Mouse (Mus musculus) left cerebral cortex, adult 11 months (tissue): ENCODE data around the gene Gse1.

ENCODE experiments used
- DNase-seq: peaks from one replicate; pipeline ENCODE4 v3.0.0; 2022; ENCODE audit warnings: low spot score

Gene Gse1

GRCm38 (mm10) chr8:120620441-120620840 is 392.2 kb downstream of the Gse1 start:
- no peak for DNase-seq

DNA sequence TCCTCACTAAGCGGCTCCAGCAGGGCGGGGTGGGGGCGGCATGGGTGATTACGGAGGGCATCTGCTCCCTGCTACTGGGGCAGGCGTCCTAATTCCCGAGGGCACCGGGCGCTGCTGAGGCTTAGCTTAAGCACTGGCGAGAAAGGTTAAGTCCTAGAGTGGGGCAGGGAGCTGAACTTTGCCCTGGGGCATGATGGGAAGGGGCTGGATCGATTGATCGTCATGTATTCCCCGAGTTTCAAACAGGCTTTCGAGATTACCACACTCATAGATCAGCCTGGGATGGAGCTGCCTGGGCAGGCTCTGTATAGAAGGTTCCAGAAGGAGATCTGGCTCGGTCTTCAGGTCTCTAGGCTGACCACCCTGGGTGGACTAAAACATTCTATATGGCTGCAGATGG is 393.9 kb downstream of the Gse1 start:
- DNase-seq: no peak

GRCm38 (mm10) chr8:120623608-120624007 is 395.4 kb downstream of the Gse1 start:
- no peak for DNase-seq

DNA sequence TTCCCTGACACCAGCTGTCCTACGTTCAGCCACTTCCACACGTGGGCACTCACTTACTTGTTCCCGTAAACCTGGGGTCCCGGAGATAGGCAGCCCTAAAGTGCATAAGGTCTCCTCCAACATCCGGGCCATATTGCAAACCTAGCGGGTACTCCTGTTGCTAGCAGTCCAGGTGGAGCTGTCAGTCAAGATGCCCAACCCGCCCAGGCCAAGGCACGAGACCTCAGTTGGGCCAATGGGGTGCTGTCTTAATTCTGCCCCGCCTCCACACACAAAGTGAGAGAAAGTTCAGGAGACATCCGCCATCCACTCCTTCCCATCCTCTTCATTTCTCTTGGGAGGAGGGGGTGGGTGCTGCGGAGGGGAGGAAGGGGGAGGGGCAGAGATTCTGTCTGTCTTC is 398.2 kb downstream of the Gse1 start:
- DNase-seq: no peak

DNA sequence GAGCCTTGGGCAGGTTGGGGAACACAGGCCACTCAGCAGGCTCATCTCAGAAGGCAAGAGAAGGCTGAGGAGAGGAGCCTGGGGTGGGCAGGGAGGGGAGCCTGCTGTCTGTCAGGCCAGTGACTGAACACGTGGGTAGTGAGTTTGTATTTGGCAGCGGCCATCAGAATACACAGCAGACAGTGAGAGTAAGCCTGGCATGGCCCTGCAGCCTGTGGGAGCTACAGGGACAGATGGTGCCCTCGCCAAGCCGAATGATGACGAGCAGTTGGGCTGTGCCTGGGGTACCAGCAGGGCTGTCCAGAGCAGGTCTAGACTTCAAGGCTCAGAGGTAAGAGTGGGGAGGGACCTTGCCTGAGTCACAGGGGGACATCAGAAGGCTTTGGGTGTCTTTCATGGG is 399.0 kb downstream of the Gse1 start:
- peak; percentile 41 for DNase-seq

DNA sequence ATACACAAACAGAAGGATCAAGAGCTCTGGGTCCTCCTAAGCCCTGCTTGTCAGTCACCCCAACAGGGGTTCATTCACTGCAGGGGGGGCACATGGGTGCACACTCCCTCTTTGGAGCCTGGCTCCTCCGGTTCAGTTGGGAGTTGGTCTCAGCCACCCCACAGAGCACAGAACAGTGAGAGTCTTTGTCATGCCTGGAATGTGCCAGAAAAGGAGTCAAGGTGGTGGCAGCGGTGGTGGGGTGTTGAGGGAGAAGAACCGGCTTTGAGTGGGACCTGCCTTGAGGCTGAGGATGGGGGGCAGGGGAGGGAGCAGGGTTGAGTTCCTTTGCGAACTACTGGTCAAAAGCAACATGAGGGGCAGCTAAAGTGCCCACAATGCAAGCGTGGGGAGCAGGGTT is 401.8 kb downstream of the Gse1 start:
- DNase-seq: no peak

DNA sequence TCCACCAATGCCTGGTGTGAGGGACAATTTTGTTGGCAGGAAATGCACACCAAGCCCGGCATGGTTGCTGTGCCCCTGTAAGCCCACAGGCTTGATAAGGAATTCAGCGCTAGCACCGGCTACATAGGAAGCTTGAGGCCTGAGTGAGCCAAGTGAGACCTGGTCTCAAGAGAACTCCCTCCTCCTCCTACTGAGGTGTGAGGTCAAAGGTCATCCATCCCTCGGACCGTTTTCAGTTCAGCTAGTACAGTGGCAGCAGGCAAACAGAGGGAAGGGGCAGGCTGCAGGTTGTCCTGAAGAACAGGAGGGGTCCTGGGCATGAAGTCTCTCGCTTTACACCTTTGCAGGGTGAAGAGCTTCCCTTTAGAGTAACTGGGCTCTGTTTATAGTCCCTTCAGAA is 402.6 kb downstream of the Gse1 start:
- DNase-seq: no peak
